Mouse (Mus musculus) stomach, embryonic 16.5 days (tissue): ENCODE data around the gene Cfb. TPM values are rescaled to one million over a fixed set of nuclear protein-coding genes. Genes with fewer than 3 reads are reported as not detected.
A peak's percentile ranks its signal among the peaks of the same experiment; 100 is the strongest.

Experiments used
- ATAC-seq: fragments of 200-750 bp; cut with Nextera tagmentation; 2 replicates; pipeline ENCODE4 v1.8.0; 2017; ENCODE audit warnings: moderate number of reproducible peaks, moderate TSS enrichment; ENCODE audit not compliant: insufficient read depth, low FRiP score
- H3K27ac ChIP-seq: fragments of 300-500 bp; sonication (generic); 2 replicates; pipeline ENCODE4 v1.5.1; 2014; ENCODE audit warnings: low read length
- H3K27me3 ChIP-seq: fragments of 300-500 bp; sonication (generic); 2 replicates; pipeline ENCODE4 v1.6.1; 2014; ENCODE audit warnings: low read length, control low read depth, mixed read lengths; ENCODE audit not compliant: control insufficient read depth, insufficient read depth
- H3K36me3 ChIP-seq: fragments of 300-500 bp; sonication (generic); 2 replicates; pipeline ENCODE4 v1.6.1; 2014; ENCODE audit warnings: low read length; ENCODE audit not compliant: control insufficient read depth, insufficient read depth
- H3K4me1 ChIP-seq: fragments of 300-500 bp; sonication (generic); 2 replicates; pipeline ENCODE4 v1.6.1; 2014; ENCODE audit warnings: low read length, control low read depth, mixed read lengths; ENCODE audit not compliant: control insufficient read depth, insufficient read depth
- H3K4me2 ChIP-seq: fragments of 300-500 bp; sonication (generic); 2 replicates; pipeline ENCODE4 v1.6.1; 2014; ENCODE audit warnings: low read depth, low read length, mixed read lengths
- H3K4me3 ChIP-seq: fragments of 300-500 bp; sonication (generic); replicated peaks from 2 replicates; pipeline ENCODE4 v1.5.1; 2014; ENCODE audit warnings: mild to moderate bottlenecking, low read length
- H3K9ac ChIP-seq: fragments of 300-500 bp; sonication (generic); 2 replicates; pipeline ENCODE4 v1.6.1; 2014; ENCODE audit warnings: low read length
- H3K9me3 ChIP-seq: fragments of 300-500 bp; sonication (generic); replicated peaks from 2 replicates; pipeline ENCODE4 v1.6.1; 2016; ENCODE audit warnings: low read length, control low read depth; ENCODE audit not compliant: control insufficient read depth
- WGBS: fragments of 180-500 bp; shearing (Covaris S2); extraction: QIAGEN DNeasy Blood & Tissue Kit; methylation state at CpG from one replicate; pipeline ENCODE4 v1.1.7; 2014; 5-methylcytosine and 5-hydroxymethylcytosine counted together
- polyA plus RNA-seq: library from polyadenylated mRNA; unstranded; fragments of >200 nt; fragmentation: Nextera tagmentation; extraction: Ambion mirVana; gene quantifications from 2 replicates; pipeline ENCODE4 v1.2.1, GENCODE M21; 2015

The Cfb gene
- polyA plus RNA-seq, 1 experiment from 2014 or later: 27.8 TPM

DNA sequence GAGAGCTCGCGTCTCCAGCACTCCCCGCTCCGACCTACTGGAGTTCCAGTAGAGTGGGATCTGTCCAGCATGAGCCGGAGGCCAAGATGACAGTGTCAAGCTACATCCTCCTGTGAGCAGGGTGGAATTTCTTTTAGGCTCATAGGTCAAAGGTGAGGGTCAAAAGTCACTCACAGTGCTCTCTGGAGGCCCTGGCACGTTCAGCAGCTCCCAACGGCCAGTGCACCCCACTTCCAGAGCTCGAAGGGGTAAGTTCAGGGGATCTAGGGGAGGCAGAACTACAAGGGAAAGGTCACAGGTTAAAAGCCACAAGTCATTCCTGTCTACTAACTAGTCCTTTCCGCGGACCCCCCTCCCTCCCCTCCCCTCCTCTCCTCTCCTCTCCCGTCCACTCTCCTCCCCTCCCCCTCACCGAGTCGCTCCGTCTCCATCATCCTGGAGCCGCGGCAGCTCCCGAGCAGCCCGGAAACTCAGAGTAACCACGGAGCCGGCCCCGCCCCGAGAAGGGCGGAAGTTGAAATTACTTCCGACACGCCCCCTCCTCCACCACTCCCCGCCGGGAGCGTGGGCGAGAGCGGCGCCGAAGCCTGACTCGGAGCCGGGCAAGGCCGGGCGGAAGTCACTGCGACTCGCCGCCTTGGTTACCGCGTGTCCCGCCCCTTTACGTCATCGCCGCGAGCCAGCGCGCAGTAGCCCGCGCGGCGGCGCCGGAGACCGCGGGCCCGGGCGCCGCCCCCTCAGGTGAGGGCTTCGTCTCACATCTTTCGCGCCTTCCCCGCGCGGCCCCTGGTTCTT lies 12.4 kb downstream of the Cfb start, which contains the start of the genes Skiv2l and Nelfe:
Gene Skiv2l, minus strand, starts transcription at position 489 of the 795 bp plus-strand sequence.
Gene Nelfe, plus strand, starts transcription at position 670 of the 795 bp plus-strand sequence.
- peaks cover 16% of the 10 kb centered on the region for H3K4me1 ChIP-seq
- WGBS: under 1% methylated on average over 65 of the region's 65 CpGs
- H3K4me3 ChIP-seq: peak within 1 kb of the TSS; percentile 84
- peak within 1 kb of the TSS; percentile 94 for H3K4me2 ChIP-seq
- no peaks in the 10 kb centered on the region for H3K9me3 ChIP-seq
- no peaks in the 10 kb centered on the region for H3K27me3 ChIP-seq
- peak within 1 kb of the TSS; percentile 95 for H3K9ac ChIP-seq
- peak within 1 kb of the TSS; percentile 25; the same call in 1 of the 2 replicates for H3K27ac ChIP-seq
- ATAC-seq: peak; percentile 97
- 0 out of 2 replicates have a peak, but pooled peaks cover 15% of the 10 kb centered on the region for H3K36me3 ChIP-seq

DNA sequence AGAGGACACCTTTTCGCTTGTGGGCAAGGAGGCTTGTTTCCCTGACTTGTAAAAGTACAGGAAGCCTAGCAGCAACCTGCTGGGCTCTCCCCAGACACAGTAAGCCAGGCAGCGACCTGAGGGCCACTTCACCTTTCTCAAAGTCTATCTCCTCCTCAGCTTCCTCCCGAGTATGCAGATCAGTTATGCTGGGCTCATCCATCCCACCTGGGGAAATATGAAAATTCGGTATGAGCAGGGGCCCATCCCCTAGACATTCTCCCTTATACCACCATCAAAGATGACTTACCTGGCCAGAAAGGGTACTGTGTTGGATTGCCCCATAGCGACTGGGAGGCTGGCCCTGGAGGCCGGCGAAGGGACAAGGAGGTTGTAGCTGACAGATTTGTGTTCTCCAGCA lies 14.7 kb downstream of the Cfb start:
- Histone ChIP-seq H3K9me3 (no peaks in the 10 kb centered on the region), H3K36me3 (peaks cover 11% of the 10 kb centered on the region; the same call in 1 of the 2 replicates), H3K27ac (no peak overlapping the region), H3K27me3 (no peaks in the 10 kb centered on the region), H3K4me2 (no peak overlapping the region), H3K4me3 (no peak overlapping the region), H3K9ac (no peak overlapping the region), H3K4me1 (peaks cover 16% of the 10 kb centered on the region)
- ATAC-seq: no peak
- 92% methylated on average over 7 of the region's 7 CpGs for WGBS

DNA sequence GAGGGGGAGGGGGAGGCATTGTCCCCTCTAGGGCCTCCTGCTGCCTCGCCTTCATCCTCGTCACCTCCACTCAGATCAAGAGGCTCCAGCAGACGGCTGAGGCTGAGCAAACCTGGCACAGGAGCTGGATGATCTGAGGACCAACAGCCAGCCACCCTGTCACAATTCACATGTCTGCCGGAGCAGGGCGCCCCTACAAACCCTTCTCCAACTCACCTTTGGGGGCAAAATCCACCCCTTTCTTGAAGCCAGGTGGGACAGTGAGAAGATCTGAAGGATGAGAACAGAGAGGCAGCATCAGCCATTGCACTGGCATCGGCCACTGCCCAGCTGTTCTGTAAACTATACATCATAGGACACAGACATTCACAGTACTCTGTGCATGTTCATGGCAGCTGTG lies 15.1 kb downstream of the Cfb start:
- peaks cover 16% of the 10 kb centered on the region for H3K4me1 ChIP-seq
- H3K27me3 ChIP-seq: no peaks in the 10 kb centered on the region
- H3K27ac ChIP-seq: no peak overlapping the region
- 84% methylated on average over 6 of the region's 6 CpGs for WGBS
- H3K4me2 ChIP-seq: no peak overlapping the region
- H3K9me3 ChIP-seq: no peaks in the 10 kb centered on the region
- H3K4me3 ChIP-seq: no peak overlapping the region
- peaks cover 11% of the 10 kb centered on the region; the same call in 1 of the 2 replicates for H3K36me3 ChIP-seq
- no peak overlapping the region for H3K9ac ChIP-seq
- ATAC-seq: no peak

DNA sequence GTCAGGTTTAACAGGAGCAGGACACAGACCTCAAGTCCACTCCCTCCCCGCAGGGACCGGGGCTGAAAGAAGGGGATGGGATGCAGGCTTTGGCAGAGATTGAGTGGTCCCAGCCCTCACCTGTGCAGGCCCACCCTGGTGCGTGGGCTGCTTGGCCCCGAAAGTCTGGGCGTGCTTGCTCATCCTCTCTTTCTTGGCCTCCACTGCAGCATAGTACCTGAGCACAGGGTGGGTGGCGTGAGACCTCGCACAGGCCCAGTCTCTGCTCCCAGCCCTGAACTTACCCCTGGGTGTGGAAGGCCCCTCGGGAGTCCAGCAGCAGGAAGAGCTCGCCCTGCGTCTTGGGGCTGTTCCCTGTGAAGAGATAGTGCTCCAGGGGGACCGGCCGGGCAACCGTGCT lies 17.4 kb downstream of the Cfb start:
- WGBS: 89% methylated on average over 13 of the region's 13 CpGs
- peaks cover 12% of the 10 kb centered on the region; the same call in 1 of the 2 replicates for H3K36me3 ChIP-seq
- ATAC-seq: no peak
- H3K4me3 ChIP-seq: no peak overlapping the region
- no peak overlapping the region for H3K4me2 ChIP-seq
- H3K9ac ChIP-seq: no peak overlapping the region
- peaks cover 7% of the 10 kb centered on the region for H3K4me1 ChIP-seq
- no peak overlapping the region for H3K27ac ChIP-seq
- no peaks in the 10 kb centered on the region for H3K27me3 ChIP-seq
- H3K9me3 ChIP-seq: no peaks in the 10 kb centered on the region

DNA sequence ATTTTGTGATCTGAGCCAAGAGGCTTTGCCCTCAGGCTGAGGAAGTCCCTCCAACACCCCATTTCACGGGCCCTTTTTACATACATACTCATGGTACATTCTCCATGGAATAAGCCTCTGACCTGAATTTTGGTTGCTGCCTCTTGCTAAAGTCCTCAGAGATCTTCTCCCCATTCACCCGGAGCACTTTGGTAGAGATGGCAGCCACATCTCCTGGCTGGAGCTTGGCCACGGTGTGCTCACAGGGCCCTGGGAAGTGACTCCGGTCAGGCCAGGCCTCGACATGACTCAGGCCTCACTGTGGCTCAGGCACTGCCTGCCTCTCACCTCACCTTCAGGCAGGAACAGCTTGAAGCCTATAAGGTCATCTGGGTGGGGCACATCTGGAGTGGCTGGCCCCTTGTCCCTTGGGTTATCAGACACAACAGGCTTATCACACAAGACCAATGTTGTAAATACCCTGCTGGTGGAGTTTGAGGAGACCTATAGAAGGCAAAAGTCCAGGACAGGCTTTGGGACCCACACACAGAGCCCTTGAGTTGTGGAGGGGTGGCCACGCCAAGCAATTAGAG lies 21.5 kb downstream of the Cfb start:
- no peak overlapping the region for H3K4me2 ChIP-seq
- no peaks in the 10 kb centered on the region for H3K27me3 ChIP-seq
- no peak overlapping the region for H3K9ac ChIP-seq
- H3K4me1 ChIP-seq: peaks cover 12% of the 10 kb centered on the region
- H3K36me3 ChIP-seq: peaks cover 5% of the 10 kb centered on the region; the same call in 1 of the 2 replicates
- no peak for ATAC-seq
- no peak overlapping the region for H3K27ac ChIP-seq
- no peak overlapping the region for H3K4me3 ChIP-seq
- no peaks in the 10 kb centered on the region for H3K9me3 ChIP-seq
- 86% methylated on average over 6 of the region's 6 CpGs for WGBS

DNA sequence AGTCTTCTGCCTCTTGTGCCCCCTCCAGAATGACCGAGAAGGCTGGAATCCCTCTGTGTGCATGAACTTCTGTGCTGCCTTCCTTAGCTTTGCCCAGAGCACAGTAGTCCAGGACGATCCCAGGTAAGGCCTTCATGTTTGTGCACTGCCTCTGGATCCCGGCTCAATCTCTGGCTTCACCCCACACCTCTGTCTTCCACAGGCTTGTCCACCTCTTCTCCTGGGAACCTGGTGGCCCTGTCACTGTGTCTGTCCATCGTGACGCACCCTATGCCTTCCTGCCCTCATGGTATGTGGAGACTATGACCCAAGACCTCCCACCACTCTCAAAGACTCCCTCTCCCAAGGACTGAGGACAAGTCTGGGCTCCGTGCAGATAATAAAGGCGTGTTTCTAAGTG lies 23.5 kb downstream of the Cfb start:
- H3K4me3 ChIP-seq: no peak overlapping the region
- H3K9me3 ChIP-seq: no peaks in the 10 kb centered on the region
- no peak overlapping the region for H3K27ac ChIP-seq
- ATAC-seq: no peak
- peaks cover 5% of the 10 kb centered on the region; the same call in 1 of the 2 replicates for H3K36me3 ChIP-seq
- H3K4me2 ChIP-seq: no peak overlapping the region
- peaks cover 14% of the 10 kb centered on the region for H3K4me1 ChIP-seq
- H3K27me3 ChIP-seq: no peaks in the 10 kb centered on the region
- WGBS: 85% methylated on average over 7 of the region's 7 CpGs
- no peak overlapping the region for H3K9ac ChIP-seq

DNA sequence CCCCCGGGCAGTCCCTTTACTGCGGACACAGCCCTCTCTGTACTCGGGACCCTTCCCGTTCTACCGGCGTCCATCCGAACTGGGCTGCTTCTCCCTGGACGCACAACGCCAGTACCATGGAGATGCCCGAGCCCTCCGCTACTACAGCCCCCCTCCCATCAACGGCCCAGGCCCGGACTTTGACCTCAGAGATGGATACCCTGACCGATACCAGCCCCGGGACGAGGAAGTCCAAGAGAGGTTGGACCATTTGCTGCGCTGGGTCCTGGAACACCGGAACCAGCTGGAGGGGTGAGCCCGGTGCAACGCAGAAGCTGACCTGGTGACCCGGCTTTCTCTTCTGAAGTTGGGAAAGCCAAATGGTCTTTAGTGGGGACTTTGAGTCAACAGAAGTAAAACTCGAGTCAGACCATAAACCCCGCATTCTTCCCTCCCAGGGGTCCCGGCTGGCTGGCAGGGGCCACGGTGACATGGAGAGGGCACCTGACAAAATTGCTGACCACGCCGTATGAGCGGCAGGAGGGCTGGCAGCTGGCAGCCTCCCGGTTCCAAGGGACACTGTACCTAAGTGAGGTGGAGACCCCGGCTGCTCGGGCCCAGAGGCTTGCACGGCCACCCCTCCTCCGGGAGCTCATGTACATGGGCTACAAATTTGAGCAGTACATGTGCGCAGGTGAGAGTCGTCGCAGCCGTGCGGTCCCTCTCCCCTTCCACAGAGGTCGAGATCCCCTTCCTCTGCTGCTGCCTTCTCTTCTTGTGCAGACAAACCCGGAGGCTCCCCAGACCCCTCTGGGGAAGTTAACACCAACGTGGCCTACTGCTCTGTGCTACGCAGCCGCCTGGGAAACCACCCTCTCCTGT lies 24.6 kb downstream of the Cfb start:
- no peaks in the 10 kb centered on the region for H3K9me3 ChIP-seq
- H3K9ac ChIP-seq: peak overlapping the region; percentile 81
- H3K4me1 ChIP-seq: peaks cover 14% of the 10 kb centered on the region
- no peaks in the 10 kb centered on the region for H3K27me3 ChIP-seq
- 0 out of 2 replicates have a peak, but pooled peaks cover 5% of the 10 kb centered on the region for H3K36me3 ChIP-seq
- H3K4me3 ChIP-seq: peak overlapping the region; percentile 85
- ATAC-seq: peak; percentile 26; the same call in 1 of the 2 replicates
- peak overlapping the region; percentile 97 for H3K4me2 ChIP-seq
- peak overlapping the region; percentile 69; the same call in 1 of the 2 replicates for H3K27ac ChIP-seq
- 33% methylated on average over 43 of the region's 43 CpGs for WGBS

DNA sequence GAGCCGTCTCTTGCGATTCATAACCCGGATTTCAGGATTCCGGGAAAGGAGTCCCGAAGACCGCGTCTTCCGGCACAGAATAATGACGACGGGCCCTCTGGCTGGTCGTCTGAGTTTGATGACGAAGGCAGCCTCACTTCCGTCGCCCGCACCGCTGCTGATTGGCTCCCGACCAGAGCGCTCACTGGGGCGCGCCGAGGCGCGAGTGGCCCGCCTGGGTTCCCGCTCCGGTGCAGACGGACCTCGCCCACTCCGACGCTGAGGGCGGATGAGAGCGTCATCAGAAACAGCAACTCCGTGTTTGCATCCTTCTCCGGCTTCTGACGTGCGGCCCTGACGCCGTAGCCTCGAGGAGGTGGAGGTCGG lies 25.5 kb downstream of the Cfb start, which contains the start of the genes Stk19 and Dxo:
Gene Stk19, minus strand, starts transcription at position 90 of the 366 bp plus-strand sequence.
Gene Dxo, plus strand, starts transcription at position 164 of the 366 bp plus-strand sequence.
- under 1% methylated on average over 40 of the region's 40 CpGs for WGBS
- peak within 1 kb of the TSS; percentile 81 for H3K9ac ChIP-seq

More for the DNA sequence above, 25.5 kb downstream of the Cfb start, which contains the start of the genes Stk19 and Dxo:
- Histone ChIP-seq H3K9me3 (no peaks in the 10 kb centered on the region), H3K4me3 (peak within 1 kb of the TSS; percentile 85), H3K27me3 (no peaks in the 10 kb centered on the region), H3K4me2 (peak within 1 kb of the TSS; percentile 98), H3K36me3 (0 out of 2 replicates have a peak, but pooled peaks cover 5% of the 10 kb centered on the region), H3K27ac (peak within 1 kb of the TSS; percentile 69), H3K4me1 (peaks cover 14% of the 10 kb centered on the region)
- ATAC-seq: peak; percentile 93
